Mouse (Mus musculus): ENCODE results near the gene Trim11. TPM values are rescaled to one million over a fixed set of nuclear protein-coding genes. Genes with fewer than 3 reads are reported as not detected.

The Trim11 gene
- polyA plus RNA-seq, 1 experiment from 2014 or later, result 22.7 TPM

DNA sequence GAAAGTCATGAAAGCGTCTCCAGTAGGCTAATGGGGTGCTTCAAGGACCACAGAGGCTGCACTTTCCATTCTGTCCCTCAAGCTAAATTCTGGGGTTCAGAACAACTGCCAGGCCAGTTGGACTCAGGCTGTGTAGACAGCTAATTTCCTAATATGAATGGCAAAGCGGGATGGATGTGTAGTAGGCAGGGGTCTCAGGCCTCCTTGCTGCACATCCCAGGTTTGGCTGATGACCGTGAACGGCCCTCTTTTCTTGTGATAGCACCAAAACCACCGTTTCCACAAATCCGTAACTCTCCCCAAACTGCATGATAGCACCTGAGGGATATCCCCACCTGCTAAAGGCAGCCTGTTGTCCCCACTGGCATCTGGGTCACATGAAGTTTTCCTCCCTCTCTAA is 19.4 kb upstream of the Trim11 start:
- Histone ChIP-seq H3K36me3 (peaks cover 8% of the 10 kb centered on the region; the same call in 1 of the 2 replicates), H3K9me3 (no peaks in the 10 kb centered on the region; the same call in 1 of the 2 replicates), H3K4me2 (replicated peaks) (no peak overlapping the region), H3K27me3 (peaks cover 13% of the 10 kb centered on the region), H3K4me3 (no peak overlapping the region), H3K4me1 (peaks cover 27% of the 10 kb centered on the region), H3K9ac (no peak overlapping the region), H3K27ac (no peak overlapping the region)
- no peak for ATAC-seq (ENCODE audit: insufficient number of reproducible peaks, insufficient read depth, low FRiP score, low TSS enrichment)
- 86% methylated on average over 6 of the region's 6 CpGs for WGBS

DNA sequence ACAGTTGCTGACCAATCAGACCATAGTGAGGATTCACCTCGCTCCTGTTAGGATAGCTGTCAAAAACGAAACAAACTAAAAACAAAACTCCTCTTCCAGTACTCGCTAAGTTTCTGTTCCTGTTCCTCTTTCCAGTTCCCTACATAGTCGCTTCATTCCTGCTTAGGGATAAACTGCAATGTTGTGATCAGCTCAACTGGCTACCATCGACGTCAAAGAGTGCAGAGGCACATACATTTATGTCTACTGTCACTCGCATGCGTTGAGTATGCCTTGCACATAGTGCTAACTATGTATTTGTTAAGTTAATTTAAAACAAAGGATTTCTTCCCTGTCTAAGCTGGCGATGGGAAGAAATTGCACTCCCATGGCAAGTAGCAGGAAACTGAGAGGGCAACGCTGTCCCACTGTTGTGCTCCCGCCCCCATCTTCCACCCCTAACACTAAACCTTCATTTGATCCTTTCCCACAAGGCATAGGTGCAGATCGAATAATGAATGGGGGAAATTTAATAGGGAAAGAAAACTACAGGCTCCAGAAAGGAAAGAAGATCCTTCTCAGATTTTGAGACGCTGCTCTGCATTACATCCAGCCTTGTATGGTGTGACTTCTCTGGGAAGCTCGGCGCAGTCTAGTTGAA is 18.6 kb upstream of the Trim11 start:
- Histone ChIP-seq H3K4me1 (peaks cover 25% of the 10 kb centered on the region), H3K4me2 (replicated peaks) (peak overlapping the region; percentile 82), H3K9ac (no peak overlapping the region), H3K27ac (no peak overlapping the region), H3K4me3 (peak overlapping the region; percentile 42), H3K9me3 (no peaks in the 10 kb centered on the region; the same call in 1 of the 2 replicates), H3K27me3 (peaks cover 18% of the 10 kb centered on the region), H3K36me3 (peaks cover 8% of the 10 kb centered on the region; the same call in 1 of the 2 replicates)
- 36% methylated on average over 15 of the region's 15 CpGs for WGBS
- ATAC-seq (ENCODE audit: insufficient number of reproducible peaks, insufficient read depth, low FRiP score, low TSS enrichment), result no peak

DNA sequence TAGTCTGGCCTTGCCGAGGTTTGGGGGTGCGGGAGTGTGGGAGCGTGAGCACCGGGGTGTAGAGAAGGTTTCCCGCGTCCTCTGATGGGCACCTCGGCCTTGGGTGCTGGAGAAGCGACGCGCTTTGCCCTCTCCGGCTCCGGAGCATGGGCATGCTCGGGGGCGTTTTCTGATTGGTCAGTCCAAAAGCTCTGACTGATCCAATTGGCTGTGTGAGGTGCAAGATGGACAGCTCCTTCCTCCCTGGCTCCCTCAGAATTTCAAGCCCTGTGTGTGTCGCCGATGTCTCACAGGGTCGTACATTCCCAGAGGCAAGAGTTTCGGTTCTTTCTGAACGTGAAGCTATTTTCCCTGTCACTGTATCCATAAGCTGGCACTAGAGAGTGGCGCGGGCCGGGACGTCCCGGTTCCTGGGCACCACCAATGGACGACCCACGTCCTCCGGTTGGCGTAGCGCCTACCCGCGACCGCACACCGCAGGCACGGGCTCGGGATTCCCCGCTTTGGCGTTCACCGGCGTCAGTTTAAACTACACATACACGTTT is 17.9 kb upstream of the Trim11 start:
- Histone ChIP-seq H3K27me3 (peaks cover 18% of the 10 kb centered on the region), H3K4me3 (peak overlapping the region; percentile 42)

DNA sequence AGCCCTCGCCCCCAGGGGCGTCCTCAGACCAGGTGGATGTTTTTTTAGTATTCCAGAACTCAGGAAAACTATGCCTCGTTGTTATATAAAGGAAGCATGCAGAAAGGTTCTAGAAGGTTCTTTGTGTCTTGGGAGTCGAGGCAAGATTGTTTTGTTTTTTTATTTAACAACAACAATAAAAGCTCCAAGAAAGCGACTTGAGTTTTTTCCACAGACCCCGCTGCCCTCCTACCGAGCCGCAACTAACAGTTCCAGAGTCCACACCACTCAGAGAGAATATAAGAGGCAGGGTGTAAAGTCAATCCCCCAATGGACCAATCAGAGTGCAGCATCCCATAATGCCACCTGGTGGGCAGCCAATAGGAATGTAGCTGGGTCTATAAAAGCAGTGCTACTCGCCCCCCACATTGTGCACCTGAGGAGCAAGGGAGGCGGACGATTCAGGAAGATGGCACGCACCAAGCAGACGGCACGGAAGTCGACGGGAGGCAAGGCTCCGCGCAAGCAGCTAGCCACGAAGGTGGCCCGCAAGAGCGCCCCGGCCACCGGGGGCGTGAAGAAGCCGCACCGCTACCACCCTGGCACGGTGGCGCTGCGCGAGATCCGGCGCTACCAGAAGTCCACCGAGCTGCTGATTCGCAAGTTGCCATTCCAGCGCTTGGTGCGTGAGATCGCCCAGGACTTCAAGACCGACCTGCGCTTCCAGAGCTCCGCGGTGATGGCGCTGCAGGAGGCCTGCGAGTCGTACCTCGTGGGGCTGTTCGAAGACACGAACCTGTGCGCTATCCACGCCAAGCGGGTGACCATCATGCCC is 16.3 kb upstream of the Trim11 start:
- ATAC-seq (ENCODE audit: insufficient number of reproducible peaks, insufficient read depth, low FRiP score, low TSS enrichment), result no peak
- Histone ChIP-seq H3K4me2 (replicated peaks) (no peak overlapping the region), H3K4me3 (no peak overlapping the region), H3K36me3 (peaks cover 8% of the 10 kb centered on the region; the same call in 1 of the 2 replicates), H3K4me1 (peaks cover 19% of the 10 kb centered on the region), H3K9me3 (no peaks in the 10 kb centered on the region; the same call in 1 of the 2 replicates), H3K27ac (no peak overlapping the region), H3K9ac (no peak overlapping the region), H3K27me3 (peaks cover 18% of the 10 kb centered on the region)
- 63% methylated on average over 50 of the region's 50 CpGs for WGBS

More for the DNA sequence above, 17.9 kb upstream of the Trim11 start:
- peaks cover 25% of the 10 kb centered on the region for H3K4me1 ChIP-seq
- no peaks in the 10 kb centered on the region; the same call in 1 of the 2 replicates for H3K9me3 ChIP-seq
- peaks cover 8% of the 10 kb centered on the region; the same call in 1 of the 2 replicates for H3K36me3 ChIP-seq
- no peak overlapping the region for H3K27ac ChIP-seq
- 0 out of 2 replicates have a peak, but pooled peaks have one; percentile 55 for ATAC-seq (ENCODE audit: insufficient number of reproducible peaks, insufficient read depth, low FRiP score, low TSS enrichment)
- H3K9ac ChIP-seq, result peak overlapping the region; percentile 40; the same call in 1 of the 2 replicates
- H3K4me2 ChIP-seq (replicated peaks), result peak overlapping the region; percentile 82
- WGBS, result 2% methylated on average over 40 of the region's 40 CpGs

DNA sequence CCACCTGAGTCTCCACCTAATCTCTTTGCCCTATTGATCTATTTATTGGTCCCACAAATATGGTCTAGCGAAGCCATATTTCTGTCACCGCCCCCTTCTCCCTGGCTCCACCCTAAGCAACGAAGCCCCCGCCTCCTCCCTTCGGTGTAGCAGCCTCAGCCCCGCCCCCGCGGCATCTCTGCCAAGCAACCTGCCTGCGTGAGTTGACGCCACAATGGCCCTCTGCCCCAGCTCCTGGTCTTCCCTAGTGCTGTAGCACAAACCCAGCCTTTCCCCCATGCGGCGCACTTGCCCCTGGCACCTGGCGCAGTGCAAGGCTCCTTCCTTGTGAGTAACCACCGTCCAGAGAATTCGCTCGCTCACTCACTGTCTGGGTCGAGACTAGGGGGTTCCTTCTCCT is 14.3 kb upstream of the Trim11 start:
- WGBS, result 39% methylated on average over 17 of the region's 17 CpGs
- ATAC-seq (ENCODE audit: insufficient number of reproducible peaks, insufficient read depth, low FRiP score, low TSS enrichment), result no peak
- H3K27ac ChIP-seq, result no peak overlapping the region
- H3K27me3 ChIP-seq, result peaks cover 18% of the 10 kb centered on the region
- peaks cover 10% of the 10 kb centered on the region; the same call in 1 of the 2 replicates for H3K4me1 ChIP-seq
- H3K36me3 ChIP-seq, result peaks cover 4% of the 10 kb centered on the region; the same call in 1 of the 2 replicates
- no peaks in the 10 kb centered on the region; the same call in 1 of the 2 replicates for H3K9me3 ChIP-seq
- H3K9ac ChIP-seq, result no peak overlapping the region
- H3K4me3 ChIP-seq, result no peak overlapping the region
- no peak overlapping the region for H3K4me2 ChIP-seq (replicated peaks)

DNA sequence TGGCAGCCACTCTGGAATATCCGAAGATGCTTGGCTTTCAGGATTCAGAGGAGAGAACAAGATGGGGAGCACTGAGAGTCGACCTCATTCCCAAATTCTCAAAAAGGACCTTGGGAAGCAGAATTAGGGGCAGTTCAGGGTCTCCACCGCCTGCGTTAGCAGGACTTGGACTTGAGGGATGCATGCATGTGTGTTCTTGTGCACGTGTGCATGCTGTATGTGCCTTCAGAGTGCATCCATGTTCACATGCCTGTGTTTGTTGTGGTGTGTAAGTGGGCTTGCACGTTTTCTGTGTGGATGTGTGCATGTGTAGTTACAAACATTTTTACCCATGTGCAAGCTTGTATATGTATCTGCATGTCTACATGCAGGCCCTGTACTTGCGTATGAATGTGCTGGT is 13.7 kb upstream of the Trim11 start:
- no peak for ATAC-seq (ENCODE audit: insufficient number of reproducible peaks, insufficient read depth, low FRiP score, low TSS enrichment)
- H3K36me3 ChIP-seq, result peaks cover 6% of the 10 kb centered on the region; the same call in 1 of the 2 replicates
- no peaks in the 10 kb centered on the region; the same call in 1 of the 2 replicates for H3K9me3 ChIP-seq
- peaks cover 18% of the 10 kb centered on the region for H3K27me3 ChIP-seq
- no peak overlapping the region for H3K9ac ChIP-seq
- H3K4me2 ChIP-seq (replicated peaks), result no peak overlapping the region
- no peak overlapping the region for H3K27ac ChIP-seq
- H3K4me3 ChIP-seq, result no peak overlapping the region
- H3K4me1 ChIP-seq, result peaks cover 10% of the 10 kb centered on the region; the same call in 1 of the 2 replicates
- WGBS, result 87% methylated on average over 7 of the region's 7 CpGs

DNA sequence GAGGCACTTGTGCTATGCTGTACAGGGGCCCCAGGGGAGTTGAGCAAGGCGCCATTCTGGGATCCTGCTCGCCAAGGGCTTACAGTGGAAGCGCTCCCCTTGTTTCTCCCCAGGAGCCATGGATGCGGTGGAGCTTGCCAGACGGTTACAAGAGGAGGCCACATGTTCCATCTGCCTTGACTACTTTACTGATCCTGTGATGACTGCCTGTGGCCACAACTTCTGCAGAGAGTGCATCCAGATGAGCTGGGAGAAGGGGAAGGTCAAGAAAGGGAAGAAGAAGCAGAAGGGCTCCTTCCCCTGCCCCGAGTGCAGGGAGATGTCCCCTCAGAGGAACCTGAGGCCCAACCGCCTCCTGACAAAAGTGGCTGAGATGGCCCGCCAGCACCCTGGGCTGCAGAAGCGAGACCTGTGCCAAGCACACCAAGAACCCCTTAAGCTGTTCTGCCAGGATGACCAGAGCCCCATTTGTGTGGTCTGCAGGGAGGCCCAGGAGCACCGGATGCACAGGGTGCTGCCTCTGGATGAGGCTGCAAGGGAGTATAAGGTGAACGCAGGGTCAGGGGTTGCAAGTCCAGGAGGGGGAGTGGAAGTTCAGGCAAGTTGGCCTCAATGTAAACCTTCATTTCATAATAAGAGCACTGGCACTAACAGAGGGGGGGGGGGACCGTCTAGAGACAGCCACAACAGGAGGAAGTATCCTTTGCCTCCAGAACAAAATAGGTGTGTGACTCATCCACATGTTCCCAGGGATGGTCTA is 12.7 kb upstream of the Trim11 start:
- no peak overlapping the region for H3K4me3 ChIP-seq
- peaks cover 18% of the 10 kb centered on the region for H3K27me3 ChIP-seq
- WGBS, result 46% methylated on average over 12 of the region's 12 CpGs
- peaks cover 3% of the 10 kb centered on the region; the same call in 1 of the 2 replicates for H3K4me1 ChIP-seq
- H3K9me3 ChIP-seq, result no peaks in the 10 kb centered on the region; the same call in 1 of the 2 replicates
- peaks cover 13% of the 10 kb centered on the region; the same call in 1 of the 2 replicates for H3K36me3 ChIP-seq
- H3K27ac ChIP-seq, result no peak overlapping the region
- H3K4me2 ChIP-seq (replicated peaks), result no peak overlapping the region
- no peak for ATAC-seq (ENCODE audit: insufficient number of reproducible peaks, insufficient read depth, low FRiP score, low TSS enrichment)
- H3K9ac ChIP-seq, result no peak overlapping the region

DNA sequence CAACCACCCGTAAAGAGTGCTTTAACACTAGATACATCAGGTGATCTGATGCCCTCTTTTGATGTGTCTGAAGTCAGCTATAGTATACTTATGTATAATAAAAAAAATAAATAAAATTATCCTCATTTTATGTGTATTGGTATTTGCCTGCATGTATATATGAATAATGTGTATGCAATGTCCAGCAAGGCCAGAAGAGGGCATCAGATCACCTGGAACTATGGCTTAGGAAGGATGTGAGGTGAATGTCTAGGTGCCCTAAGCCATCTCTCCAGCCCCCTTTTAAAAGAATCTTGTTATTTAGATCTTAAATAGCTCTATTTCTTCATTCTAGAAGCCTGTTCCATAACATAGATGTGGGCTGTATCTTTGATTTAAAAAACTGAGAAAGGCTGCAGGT is 10.5 kb upstream of the Trim11 start:
- no peak for ATAC-seq (ENCODE audit: insufficient number of reproducible peaks, insufficient read depth, low FRiP score, low TSS enrichment)
- peaks cover 10% of the 10 kb centered on the region for H3K27me3 ChIP-seq
- H3K9me3 ChIP-seq, result no peaks in the 10 kb centered on the region
- 100% methylated on average over 1 of the region's 1 CpGs for WGBS
- peaks cover 3% of the 10 kb centered on the region; the same call in 1 of the 2 replicates for H3K4me1 ChIP-seq
- H3K9ac ChIP-seq, result no peak overlapping the region
- no peak overlapping the region for H3K27ac ChIP-seq
- no peak overlapping the region for H3K4me3 ChIP-seq
- peaks cover 19% of the 10 kb centered on the region; the same call in 1 of the 2 replicates for H3K36me3 ChIP-seq
- no peak overlapping the region for H3K4me2 ChIP-seq (replicated peaks)

DNA sequence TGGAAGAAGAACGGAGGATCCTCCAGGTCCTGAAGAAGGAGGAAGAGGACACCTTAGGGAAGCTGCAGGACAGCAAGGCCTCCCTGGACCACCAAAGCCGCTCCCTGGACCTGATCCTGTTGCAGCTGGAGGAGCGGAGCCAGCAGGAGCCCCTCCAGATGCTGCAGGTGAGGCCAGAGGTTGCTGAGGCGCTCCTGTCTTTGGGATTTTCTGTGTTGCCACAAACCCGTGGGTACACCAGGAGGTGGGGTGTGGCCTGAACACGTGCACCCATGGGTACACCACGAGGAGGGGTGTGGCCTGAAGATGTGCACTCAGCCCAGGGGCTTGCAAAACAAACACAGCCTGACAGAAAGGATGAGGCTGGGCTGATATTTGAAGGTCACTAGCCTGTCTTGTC is 9.3 kb upstream of the Trim11 start:
- H3K27me3 ChIP-seq, result peaks cover 4% of the 10 kb centered on the region
- peaks cover 2% of the 10 kb centered on the region; the same call in 1 of the 2 replicates for H3K4me1 ChIP-seq
- no peak for ATAC-seq (ENCODE audit: insufficient number of reproducible peaks, insufficient read depth, low FRiP score, low TSS enrichment)
- H3K9ac ChIP-seq, result no peak overlapping the region
- no peaks in the 10 kb centered on the region for H3K9me3 ChIP-seq
- H3K27ac ChIP-seq, result no peak overlapping the region
- no peak overlapping the region for H3K4me2 ChIP-seq (replicated peaks)
- no peak overlapping the region for H3K4me3 ChIP-seq
- peaks cover 19% of the 10 kb centered on the region; the same call in 1 of the 2 replicates for H3K36me3 ChIP-seq
- WGBS, result 81% methylated on average over 7 of the region's 7 CpGs

DNA sequence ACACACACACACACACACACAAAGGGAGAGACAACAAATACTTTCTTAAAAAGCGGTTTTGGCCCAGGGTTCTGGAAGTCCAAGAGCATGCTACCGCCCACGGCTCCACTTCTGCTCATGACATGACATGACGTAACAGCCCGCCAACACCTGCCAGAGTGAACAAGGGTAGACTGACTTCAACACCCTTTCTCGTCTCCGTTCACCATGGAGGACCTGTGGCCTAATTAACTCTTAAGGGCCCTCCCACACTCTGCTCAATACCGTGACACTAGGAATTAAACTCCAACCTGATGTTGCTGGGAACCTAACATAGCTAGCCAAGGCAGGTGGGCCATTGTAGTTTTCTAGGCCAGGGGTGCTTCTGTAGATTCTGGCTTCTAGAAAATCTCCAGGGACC is 8.9 kb upstream of the Trim11 start:
- no peaks in the 10 kb centered on the region for H3K4me1 ChIP-seq
- no peak overlapping the region for H3K27ac ChIP-seq
- no peaks in the 10 kb centered on the region for H3K9me3 ChIP-seq
- no peak overlapping the region for H3K4me2 ChIP-seq (replicated peaks)
- no peak overlapping the region for H3K4me3 ChIP-seq
- WGBS, result 90% methylated on average over 8 of the region's 8 CpGs
- no peaks in the 10 kb centered on the region for H3K27me3 ChIP-seq
- no peak overlapping the region for H3K9ac ChIP-seq
- ATAC-seq (ENCODE audit: insufficient number of reproducible peaks, insufficient read depth, low FRiP score, low TSS enrichment), result no peak
- H3K36me3 ChIP-seq, result peaks cover 19% of the 10 kb centered on the region; the same call in 1 of the 2 replicates

DNA sequence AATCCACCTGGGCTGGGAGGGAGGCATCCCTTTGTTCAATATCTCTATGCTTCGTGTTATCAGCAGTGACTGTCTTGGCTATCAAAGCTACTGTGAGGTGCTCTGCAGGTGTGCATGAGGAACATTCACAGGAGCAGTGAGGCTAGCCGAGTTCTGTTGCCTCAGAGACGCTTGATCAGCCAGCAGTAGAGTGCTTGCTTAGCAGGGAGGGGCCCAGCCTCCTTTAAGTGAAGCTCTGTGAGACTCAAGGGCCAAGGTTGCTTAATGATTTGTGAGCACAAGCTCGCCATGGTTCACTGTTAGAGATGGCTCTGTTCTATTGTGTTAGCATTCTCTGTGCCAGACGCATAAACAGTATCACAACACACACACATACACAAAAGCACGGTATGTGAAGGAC is 8.2 kb upstream of the Trim11 start:
- ATAC-seq (ENCODE audit: insufficient number of reproducible peaks, insufficient read depth, low FRiP score, low TSS enrichment), result no peak

More for the DNA sequence above, 8.2 kb upstream of the Trim11 start:
- Histone ChIP-seq H3K36me3 (peaks cover 19% of the 10 kb centered on the region; the same call in 1 of the 2 replicates), H3K4me3 (no peak overlapping the region), H3K27ac (no peak overlapping the region), H3K4me2 (replicated peaks) (no peak overlapping the region), H3K9ac (no peak overlapping the region), H3K9me3 (no peaks in the 10 kb centered on the region), H3K4me1 (no peaks in the 10 kb centered on the region), H3K27me3 (no peaks in the 10 kb centered on the region)
- 82% methylated on average over 6 of the region's 6 CpGs for WGBS
